Mouse (Mus musculus): ENCODE measurements around the gene Eif4a2. TPM values are rescaled to one million over a fixed set of nuclear protein-coding genes. Genes with fewer than 3 reads are reported as not detected.
A peak's percentile ranks its signal among the peaks of the same experiment; 100 is the strongest.

Eif4a2 gene
- total RNA-seq, 2 experiments from 2014 or later: 923 to 956 TPM

DNA sequence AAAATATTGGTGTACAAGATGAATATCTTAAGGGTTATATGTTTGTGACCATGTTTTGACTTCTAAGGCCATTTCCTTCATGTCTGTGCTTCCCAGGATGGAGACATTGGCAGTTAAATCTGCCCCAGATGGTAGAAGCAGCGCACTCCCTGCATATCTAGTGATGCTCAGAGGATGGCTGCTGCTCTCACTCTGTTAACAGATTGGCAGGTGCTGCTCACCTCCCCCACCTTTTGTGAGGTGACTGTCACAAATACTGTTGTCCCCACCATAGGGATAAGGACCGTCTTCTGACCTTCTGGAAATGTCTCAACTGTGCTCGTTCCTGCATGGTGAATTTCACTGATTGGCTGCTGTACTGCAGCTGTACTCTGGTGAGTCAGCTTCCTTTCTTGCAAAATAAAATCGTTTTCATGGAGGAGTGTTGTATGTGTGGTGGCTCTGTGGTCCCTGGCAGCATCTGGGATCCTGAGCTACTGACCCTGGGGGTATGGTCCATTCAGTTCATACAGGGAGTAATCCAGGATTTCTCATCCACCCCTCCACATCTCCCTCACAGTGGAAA is 29.2 kb downstream of the Eif4a2 start:
- TF ChIP-seq CTCF (conservative IDR thresholded peaks at IDR 0.05): no peak
- no peak for DNase-seq (ENCODE audit: low spot score in 2 of 2)
- no peak overlapping the region for H3K4me3 ChIP-seq
- H3K27ac ChIP-seq: no peak overlapping the region

DNA sequence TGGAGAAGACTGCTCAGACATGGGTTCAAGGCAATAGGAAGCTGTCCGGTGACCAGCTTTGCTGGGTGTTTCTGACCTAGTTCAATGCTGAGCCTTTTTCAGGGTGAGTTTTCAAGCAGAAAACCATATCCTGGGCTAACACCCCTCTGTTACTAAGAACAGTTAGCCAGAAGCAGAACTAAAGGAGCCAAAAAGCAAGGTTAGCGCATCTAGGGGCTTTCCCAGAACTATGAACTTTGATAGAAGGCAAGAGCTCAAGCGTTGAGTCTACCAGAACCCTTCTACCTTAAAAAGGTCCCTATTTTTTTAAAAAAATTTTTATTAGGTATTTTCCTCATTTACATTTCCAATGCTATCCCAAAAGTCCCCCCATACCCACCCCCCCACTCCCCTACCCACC is 33.7 kb downstream of the Eif4a2 start:
- H3K4me3 ChIP-seq: no peak overlapping the region
- no peak overlapping the region for H3K27ac ChIP-seq
- no peak for DNase-seq (ENCODE audit: low spot score in 2 of 2)
- TF ChIP-seq CTCF (conservative IDR thresholded peaks at IDR 0.05): no peak

GRCm38 (mm10) chr16:23144326-23144725 is 37.1 kb downstream of the Eif4a2 start:
- no peak overlapping the region for H3K4me3 ChIP-seq
- no peak for DNase-seq (ENCODE audit: low spot score in 2 of 2)
- H3K27ac ChIP-seq: no peak overlapping the region
- TF ChIP-seq CTCF (conservative IDR thresholded peaks at IDR 0.05): no peak

DNA sequence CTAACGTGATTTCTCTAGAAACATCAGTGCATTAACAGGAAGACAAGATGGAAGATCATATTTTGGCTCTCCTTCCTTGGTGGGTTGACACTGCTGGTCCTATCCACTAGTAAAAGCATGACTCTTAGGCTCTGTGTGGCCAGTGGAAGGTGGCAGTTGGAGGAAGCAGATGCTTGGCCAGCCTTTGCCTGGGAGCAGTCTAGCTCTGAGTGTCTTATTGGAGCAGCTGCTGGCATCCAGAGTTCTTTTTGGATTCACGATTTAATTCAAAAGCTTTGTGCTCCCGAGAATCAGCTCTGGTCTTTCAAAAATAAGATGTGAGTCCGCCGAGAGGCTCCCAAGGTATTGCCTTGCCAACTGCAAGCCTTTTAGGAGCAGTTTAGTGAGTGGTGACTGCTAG is 38.0 kb downstream of the Eif4a2 start:
- no peak overlapping the region for H3K4me3 ChIP-seq
- DNase-seq (ENCODE audit: low spot score in 2 of 2): no peak
- H3K27ac ChIP-seq: no peak overlapping the region
- no peak for TF ChIP-seq CTCF (conservative IDR thresholded peaks at IDR 0.05)

DNA sequence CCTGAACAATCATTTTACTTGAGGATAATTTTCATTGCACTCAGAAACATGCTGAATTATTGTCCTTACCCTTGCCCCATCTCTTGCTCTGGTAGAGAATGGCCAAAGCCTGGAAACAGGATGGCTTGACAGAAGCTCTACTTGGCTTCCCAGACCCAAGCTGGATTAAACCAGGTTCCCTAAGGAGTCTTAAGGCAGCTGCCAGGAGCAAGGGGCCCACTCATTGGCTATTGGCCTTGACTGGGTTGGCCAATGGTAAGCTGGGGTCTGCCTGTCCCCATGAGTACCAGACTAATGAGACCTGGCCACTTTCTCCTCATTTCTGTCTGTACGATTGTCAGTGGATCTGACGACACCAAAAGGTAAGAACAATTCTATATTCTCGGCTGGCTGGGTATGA is 39.0 kb downstream of the Eif4a2 start, which contains the start of gene Adipoq:
Gene Adipoq, plus strand, starts transcription at position 257 of the 400 bp plus-strand sequence.
- no peak for TF ChIP-seq CTCF (conservative IDR thresholded peaks at IDR 0.05)
- Histone ChIP-seq H3K27ac (no peak within 1 kb of the TSS), H3K4me3 (no peak within 1 kb of the TSS)
- DNase-seq (ENCODE audit: low spot score in 2 of 2): no peak

- no peak for TF ChIP-seq CTCF (conservative IDR thresholded peaks at IDR 0.05)
- DNase-seq (ENCODE audit: low spot score in 2 of 2): no peak
- Histone ChIP-seq H3K27ac (no peak overlapping the region), H3K4me3 (no peak overlapping the region)
Measured at GRCm38 (mm10) chr16:23148936-23149335, 41.7 kb downstream of the Eif4a2 start.

GRCm38 (mm10) chr16:23149396-23149795 is 42.2 kb downstream of the Eif4a2 start:
- no peak for DNase-seq (ENCODE audit: low spot score in 2 of 2)
- TF ChIP-seq CTCF (conservative IDR thresholded peaks at IDR 0.05): 0 out of 2 replicates have a peak, but pooled peaks have one; percentile 6
- H3K27ac ChIP-seq: no peak overlapping the region
- no peak overlapping the region for H3K4me3 ChIP-seq

- H3K4me3 ChIP-seq: no peak overlapping the region
- TF ChIP-seq CTCF (conservative IDR thresholded peaks at IDR 0.05): peak; percentile 75
- no peak overlapping the region for H3K27ac ChIP-seq
- peak; percentile 26 to 49 for DNase-seq (ENCODE audit: low spot score in 2 of 2)
Measured at GRCm38 (mm10) chr16:23151423-23151822, 44.2 kb downstream of the Eif4a2 start.

GRCm38 (mm10) chr16:23154261-23154660 is 47.0 kb downstream of the Eif4a2 start:
- DNase-seq (ENCODE audit: low spot score in 2 of 2): no peak
- Histone ChIP-seq H3K27ac (no peak overlapping the region), H3K4me3 (no peak overlapping the region)
- no peak for TF ChIP-seq CTCF (conservative IDR thresholded peaks at IDR 0.05)

DNA sequence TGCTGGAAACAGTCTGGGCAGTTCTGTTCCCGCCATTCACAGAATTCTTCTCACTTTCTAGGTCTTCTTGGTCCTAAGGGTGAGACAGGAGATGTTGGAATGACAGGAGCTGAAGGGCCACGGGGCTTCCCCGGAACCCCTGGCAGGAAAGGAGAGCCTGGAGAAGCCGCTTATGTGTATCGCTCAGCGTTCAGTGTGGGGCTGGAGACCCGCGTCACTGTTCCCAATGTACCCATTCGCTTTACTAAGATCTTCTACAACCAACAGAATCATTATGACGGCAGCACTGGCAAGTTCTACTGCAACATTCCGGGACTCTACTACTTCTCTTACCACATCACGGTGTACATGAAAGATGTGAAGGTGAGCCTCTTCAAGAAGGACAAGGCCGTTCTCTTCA is 49.8 kb downstream of the Eif4a2 start:
- no peak overlapping the region for H3K27ac ChIP-seq
- no peak overlapping the region for H3K4me3 ChIP-seq
- no peak for TF ChIP-seq CTCF (conservative IDR thresholded peaks at IDR 0.05)
- DNase-seq (ENCODE audit: low spot score in 2 of 2): no peak

- Histone ChIP-seq H3K27ac (no peak overlapping the region), H3K4me3 (no peak overlapping the region)
- no peak for DNase-seq (ENCODE audit: low spot score in 2 of 2)
- no peak for TF ChIP-seq CTCF (conservative IDR thresholded peaks at IDR 0.05)
Measured at GRCm38 (mm10) chr16:23158292-23158691, 51.0 kb downstream of the Eif4a2 start.

DNA sequence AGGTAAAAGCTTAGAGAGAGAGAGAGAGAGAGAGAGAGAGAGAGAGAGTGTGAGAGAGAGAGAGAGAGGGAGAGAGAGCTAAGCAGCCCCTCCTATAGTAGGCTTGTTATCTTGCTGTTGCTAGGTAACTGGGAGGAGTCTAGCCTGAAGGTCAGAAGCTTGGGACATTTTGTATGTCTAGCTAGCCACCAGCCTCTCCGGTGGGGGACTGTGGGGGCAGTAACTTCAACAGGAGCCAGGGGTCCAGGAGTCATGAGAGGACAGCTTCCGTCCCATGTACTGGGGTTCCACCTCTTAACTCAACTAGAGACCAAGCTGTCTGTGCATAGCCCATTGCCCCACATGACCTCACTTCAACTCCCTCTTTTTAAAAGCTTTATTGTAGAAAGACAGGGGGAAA is 51.7 kb downstream of the Eif4a2 start:
- DNase-seq (ENCODE audit: low spot score in 2 of 2): no peak
- TF ChIP-seq CTCF (conservative IDR thresholded peaks at IDR 0.05): no peak
- no peak overlapping the region for H3K4me3 ChIP-seq
- no peak overlapping the region for H3K27ac ChIP-seq

GRCm38 (mm10) chr16:23159749-23160148 is 52.5 kb downstream of the Eif4a2 start:
- Histone ChIP-seq H3K27ac (no peak overlapping the region), H3K4me3 (no peak overlapping the region)
- DNase-seq (ENCODE audit: low spot score in 2 of 2): no peak
- TF ChIP-seq CTCF (conservative IDR thresholded peaks at IDR 0.05): no peak

DNA sequence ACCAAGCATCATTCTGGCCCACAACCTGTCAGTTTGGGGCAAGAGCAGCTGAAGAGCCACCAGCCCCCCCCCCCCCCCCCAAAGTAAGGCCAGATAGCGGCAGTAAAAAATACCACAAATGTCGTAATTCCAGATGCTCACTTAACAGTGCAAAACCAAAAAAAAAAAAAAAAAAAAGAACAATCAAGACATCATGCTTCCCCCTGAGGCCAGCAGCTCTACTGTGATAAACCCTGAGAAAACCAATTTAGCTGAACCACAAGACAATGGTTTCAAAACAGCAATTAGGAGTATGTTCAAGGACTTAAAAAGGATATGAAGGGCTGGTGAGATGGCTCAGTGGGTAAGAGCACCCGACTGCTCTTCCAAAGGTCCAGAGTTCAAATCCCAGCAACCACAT is 54.9 kb downstream of the Eif4a2 start:
- no peak overlapping the region for H3K27ac ChIP-seq
- no peak overlapping the region for H3K4me3 ChIP-seq
- no peak for TF ChIP-seq CTCF (conservative IDR thresholded peaks at IDR 0.05)
- DNase-seq (ENCODE audit: low spot score in 2 of 2): no peak

Small RNA genes lying within 50 kb of the gene (microRNA-seq; reads per million reads assigned to microRNA genes)
- gene Gm49346: 1.5 to 7.0 reads per million in 2 experiments

Other genes starting within 250 kb of the Eif4a2 start
- gene Tbccd1, start 249.8 kb upstream of the Eif4a2 start, total RNA-seq (2021): 10 to 100 TPM; 13.6 to 15.9 TPM
- gene Dnajb11, start 249.6 kb upstream of the Eif4a2 start, total RNA-seq (2021): 10 to 100 TPM; 61.1 to 62.5 TPM
- gene Ahsg, start 216.2 kb upstream of the Eif4a2 start, total RNA-seq (2021): not detected
- gene Fetub, start 189.1 kb upstream of the Eif4a2 start, total RNA-seq (2021): under 1 TPM; 0.49 to 0.54 TPM
- gene Hrg, start 156.4 kb upstream of the Eif4a2 start, total RNA-seq (2021): not detected
- not detected for gene Kng2, start 78.0 kb upstream of the Eif4a2 start, total RNA-seq (2021)
- gene Kng1, start 49.6 kb upstream of the Eif4a2 start, total RNA-seq (2021): not detected
- 1 to 10 TPM; 4.8 to 5.3 TPM for gene Rfc4, start 20.3 kb downstream of the Eif4a2 start, total RNA-seq (2021)
- not detected for gene Adipoq, start 39.1 kb downstream of the Eif4a2 start, total RNA-seq (2021)
- gene St6gal1, start 117.3 kb downstream of the Eif4a2 start, total RNA-seq (2021): 10 to 100 TPM; 15.2 to 17.3 TPM

Measured in layer of hippocampus, adult 2 months (tissue).